Mouse (Mus musculus) MEL (cell line): ENCODE data around the gene C1s1.

Experiments
- CTCF ChIP-seq, 3 experiments: IDR thresholded peaks in 2 of 3; conservative IDR thresholded peaks in 1 of 3; 2 replicates each; pipeline ENCODE4 v1.5.1; 2011 to 2012; ENCODE audit warnings: low read length in 3 of 3, low read depth in 2 of 3, mild to moderate bottlenecking in 2 of 3, improper control_type of control experiment in 1 of 3, inconsistent platforms in 1 of 3, mixed read lengths in 1 of 3, moderate library complexity in 1 of 3; ENCODE audit not compliant: control insufficient read depth in 1 of 3, insufficient read depth in 1 of 3, poor library complexity in 1 of 3, severe bottlenecking in 1 of 3
- EP300 ChIP-seq, 2 experiments: IDR thresholded peaks; 2 replicates each; pipeline ENCODE4 v1.6.1; 2011; ENCODE audit warnings: improper control_type of control experiment in 2 of 2, low read length in 2 of 2, low read depth in 1 of 2, mild to moderate bottlenecking in 1 of 2
- HCFC1 ChIP-seq: IDR thresholded peaks from 2 replicates; pipeline ENCODE4 v1.6.1; 2012; ENCODE audit warnings: low read depth, mild to moderate bottlenecking, inconsistent platforms, low read length, improper control_type of control experiment, moderate library complexity
- MAFK ChIP-seq: IDR thresholded peaks from 2 replicates; pipeline ENCODE4 v1.6.1; 2011; ENCODE audit warnings: low read depth, mild to moderate bottlenecking, low read length, improper control_type of control experiment, borderline replicate concordance
- POLR2A ChIP-seq, 2 experiments: IDR thresholded peaks; 2 replicates each; pipeline ENCODE4 v1.6.1; 2011 to 2012; ENCODE audit warnings: low read length in 2 of 2, mild to moderate bottlenecking in 2 of 2, control low read depth in 1 of 2, improper control_type of control experiment in 1 of 2, low read depth in 1 of 2, moderate library complexity in 1 of 2; ENCODE audit not compliant: control insufficient read depth in 1 of 2, insufficient read depth in 1 of 2, poor library complexity in 1 of 2
- POLR2AphosphoS5 ChIP-seq: IDR thresholded peaks from 2 replicates; pipeline ENCODE4 v1.6.1; 2012; ENCODE audit warnings: low read depth, borderline replicate concordance, mild to moderate bottlenecking, inconsistent platforms, low read length, moderate library complexity, mixed read lengths
- RCOR1 ChIP-seq: IDR thresholded peaks from 2 replicates; pipeline ENCODE4 v1.6.1; 2012; ENCODE audit warnings: low read depth, mild to moderate bottlenecking, inconsistent platforms, low read length, improper control_type of control experiment
- USF1 ChIP-seq: IDR thresholded peaks from 2 replicates; pipeline ENCODE4 v1.6.1; 2014; ENCODE audit warnings: low read depth, mild to moderate bottlenecking, inconsistent platforms, low read length, improper control_type of control experiment, moderate library complexity

DNA sequence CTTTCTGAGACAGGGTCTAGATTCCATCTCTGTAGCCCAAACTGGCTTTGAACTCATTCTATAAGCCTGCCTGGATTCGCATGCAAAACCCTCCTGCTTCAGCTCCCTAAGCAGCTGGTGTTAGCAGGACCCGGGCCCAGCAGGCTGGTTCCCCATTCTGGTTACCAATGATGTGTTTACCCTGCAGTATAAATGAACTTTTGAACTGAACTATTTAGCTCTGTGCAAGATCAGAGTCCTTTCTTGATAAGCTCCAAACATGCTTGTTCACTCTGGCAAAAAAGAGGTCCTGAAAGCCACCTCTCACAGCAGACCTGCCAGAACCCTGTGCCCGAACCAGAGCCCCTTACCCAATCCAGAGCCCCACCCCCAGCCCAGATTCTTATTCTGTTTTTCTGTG lies 14.3 kb downstream of the C1s1 start:
- TF ChIP-seq USF1: no peak
- TF ChIP-seq CTCF (IDR thresholded peaks at IDR 0.05 in 2 of 3, conservative IDR thresholded peaks at IDR 0.05 in 1 of 3; ENCODE audit: control insufficient read depth in 1 of 3, insufficient read depth in 1 of 3, low read depth in 2 of 3, low read length in 3 of 3, poor library complexity in 1 of 3, severe bottlenecking in 1 of 3): no peak
- no peak for TF ChIP-seq HCFC1
- no peak for TF ChIP-seq POLR2AphosphoS5
- TF ChIP-seq EP300 (IDR thresholded peaks at IDR 0.05; ENCODE audit: low read depth in 1 of 2, low read length in 2 of 2): no peak
- TF ChIP-seq MAFK: no peak
- TF ChIP-seq POLR2A (IDR thresholded peaks at IDR 0.05; ENCODE audit: control insufficient read depth in 1 of 2, insufficient read depth in 1 of 2, low read depth in 1 of 2, low read length in 2 of 2, poor library complexity in 1 of 2): no peak
- no peak for TF ChIP-seq RCOR1
